Mouse (Mus musculus) MEL (cell line): ENCODE measurements at regions not wholly inside any gene's neighbourhood (a gene's known extent, or its start where the extent isn't known, plus 50 kb on each side); places are given as distances from the start of the nearest gene placed in this dataset.

Experiments used
- DNase-seq: peaks from one replicate; pipeline ENCODE4 v3.0.0; 2011; ENCODE audit warnings: low read depth, low spot score
- H3K27ac ChIP-seq: 2 replicates; pipeline ENCODE4 v1.5.1; 2012; ENCODE audit warnings: low read depth, mild to moderate bottlenecking, control low read depth, low read length, moderate library complexity; ENCODE audit not compliant: control insufficient read depth
- H3K27me3 ChIP-seq, 2 experiments: fragments of 150-350 bp in 1 of 2; sonication (generic) in 1 of 2; 2 replicates each; pipeline ENCODE4 v1.6.1; 2012; ENCODE audit warnings: low read length in 2 of 2, mild to moderate bottlenecking in 2 of 2, improper control_type of control experiment in 1 of 2, moderate library complexity in 1 of 2; ENCODE audit not compliant: insufficient read depth in 2 of 2, control insufficient read depth in 1 of 2
- H3K36me3 ChIP-seq, 2 experiments: 2 replicates each; pipeline ENCODE4 v1.6.1; 2012 to 2014; ENCODE audit warnings: low read length in 2 of 2, improper control_type of control experiment in 1 of 2, inconsistent platforms in 1 of 2, mild to moderate bottlenecking in 1 of 2; ENCODE audit not compliant: insufficient read depth in 2 of 2, control insufficient read depth in 1 of 2
- H3K4me1 ChIP-seq, 2 experiments: fragments of 150-350 bp in 1 of 2; sonication (generic) in 1 of 2; 2 replicates each; pipeline ENCODE4 v1.6.1; 2012; ENCODE audit warnings: low read length in 2 of 2, improper control_type of control experiment in 1 of 2, mild to moderate bottlenecking in 1 of 2; ENCODE audit not compliant: insufficient read depth in 2 of 2, control insufficient read depth in 1 of 2
- H3K4me3 ChIP-seq, 2 experiments: fragments of 150-350 bp in 1 of 2; sonication (generic) in 1 of 2; 2 replicates each; pipeline ENCODE4 v1.5.1; 2012; ENCODE audit warnings: low read depth in 2 of 2, low read length in 2 of 2, mild to moderate bottlenecking in 2 of 2, moderate library complexity in 2 of 2, control low read depth in 1 of 2, improper control_type of control experiment in 1 of 2; ENCODE audit not compliant: control insufficient read depth in 1 of 2, insufficient read depth in 1 of 2
- H3K79me2 ChIP-seq: 2 replicates; pipeline ENCODE4 v1.6.1; 2012; ENCODE audit warnings: mild to moderate bottlenecking, low read length, moderate library complexity; ENCODE audit not compliant: control insufficient read depth, poor library complexity, insufficient read depth
- H3K9ac ChIP-seq: 2 replicates; pipeline ENCODE4 v1.6.1; 2012; ENCODE audit warnings: low read depth, mild to moderate bottlenecking, control low read depth, low read length, moderate library complexity; ENCODE audit not compliant: control insufficient read depth, poor library complexity, severe bottlenecking
- H3K9me3 ChIP-seq: fragments of 150-350 bp; sonication (generic); replicated peaks from 2 replicates; pipeline ENCODE4 v1.6.1; 2012; ENCODE audit warnings: mild to moderate bottlenecking, low read length, improper control_type of control experiment, moderate library complexity; ENCODE audit not compliant: insufficient read depth
- BHLHE40 ChIP-seq: IDR thresholded peaks from 2 replicates; pipeline ENCODE4 v1.6.1; 2012; ENCODE audit warnings: low read depth, mild to moderate bottlenecking, inconsistent platforms, low read length, improper control_type of control experiment, borderline replicate concordance
- E2F4 ChIP-seq: IDR thresholded peaks from 2 replicates; pipeline ENCODE4 v1.6.1; 2011; ENCODE audit warnings: low read depth, low read length, improper control_type of control experiment, borderline replicate concordance
- ELF1 ChIP-seq: IDR thresholded peaks from 2 replicates; pipeline ENCODE4 v1.6.1; 2014; ENCODE audit warnings: low read depth, mild to moderate bottlenecking, inconsistent platforms, low read length, improper control_type of control experiment, moderate library complexity
- GABPA ChIP-seq: IDR thresholded peaks from 2 replicates; pipeline ENCODE4 v1.6.1; 2012; ENCODE audit warnings: low read depth, mild to moderate bottlenecking, inconsistent platforms, low read length, improper control_type of control experiment, moderate library complexity
- GATA1 ChIP-seq: IDR thresholded peaks from 2 replicates; pipeline ENCODE4 v1.6.1; 2011; ENCODE audit warnings: low read depth, low read length, improper control_type of control experiment
- HCFC1 ChIP-seq: IDR thresholded peaks from 2 replicates; pipeline ENCODE4 v1.6.1; 2012; ENCODE audit warnings: low read depth, mild to moderate bottlenecking, inconsistent platforms, low read length, improper control_type of control experiment, moderate library complexity
- JUND ChIP-seq: IDR thresholded peaks from 2 replicates; pipeline ENCODE4 v1.6.1; 2011; ENCODE audit warnings: low read depth, mild to moderate bottlenecking, improper control_type of control experiment, low read length
- MAFK ChIP-seq: IDR thresholded peaks from 2 replicates; pipeline ENCODE4 v1.6.1; 2011; ENCODE audit warnings: low read depth, mild to moderate bottlenecking, low read length, improper control_type of control experiment, borderline replicate concordance
- MAZ ChIP-seq: IDR thresholded peaks from 2 replicates; pipeline ENCODE4 v1.6.1; 2012; ENCODE audit warnings: low read depth, mild to moderate bottlenecking, inconsistent platforms, low read length, improper control_type of control experiment
- MXI1 ChIP-seq: IDR thresholded peaks from 2 replicates; pipeline ENCODE4 v1.6.1; 2011; ENCODE audit warnings: mild to moderate bottlenecking, low read depth, low read length, improper control_type of control experiment
- MYC ChIP-seq: IDR thresholded peaks from 2 replicates; pipeline ENCODE4 v1.6.1; 2011; ENCODE audit warnings: low read depth, mild to moderate bottlenecking, low read length, improper control_type of control experiment, moderate library complexity
- NELFE ChIP-seq: IDR thresholded peaks from 2 replicates; pipeline ENCODE4 v1.6.1; 2011; ENCODE audit warnings: low read depth, low read length, improper control_type of control experiment
- POLR2AphosphoS5 ChIP-seq: IDR thresholded peaks from 2 replicates; pipeline ENCODE4 v1.6.1; 2012; ENCODE audit warnings: low read depth, borderline replicate concordance, mild to moderate bottlenecking, inconsistent platforms, low read length, moderate library complexity, mixed read lengths
- RAD21 ChIP-seq: IDR thresholded peaks from 2 replicates; pipeline ENCODE4 v1.6.1; 2011; ENCODE audit warnings: mild to moderate bottlenecking, low read depth, low read length, improper control_type of control experiment
- TBP ChIP-seq: IDR thresholded peaks from 2 replicates; pipeline ENCODE4 v1.8.0; 2011; ENCODE audit warnings: low read depth, low read length, improper control_type of control experiment
- UBTF ChIP-seq: IDR thresholded peaks from 2 replicates; pipeline ENCODE4 v1.6.1; 2012; ENCODE audit warnings: low read depth, mild to moderate bottlenecking, inconsistent platforms, low read length, improper control_type of control experiment, moderate library complexity, borderline replicate concordance; ENCODE audit not compliant: insufficient read depth
- ZKSCAN1 ChIP-seq: IDR thresholded peaks from 2 replicates; pipeline ENCODE4 v1.6.1; 2012; ENCODE audit warnings: low read depth, mild to moderate bottlenecking, inconsistent platforms, low read length, improper control_type of control experiment, moderate library complexity
- ZMIZ1 ChIP-seq: IDR thresholded peaks from 2 replicates; pipeline ENCODE4 v1.6.1; 2012; ENCODE audit warnings: low read depth, mild to moderate bottlenecking, inconsistent platforms, low read length, improper control_type of control experiment, moderate library complexity

GRCm38 (mm10) chr19:15203039-15203438 is 605.2 kb upstream of the Tle4 start:
- Histone ChIP-seq H3K27me3 (no peaks in the 10 kb centered on the region), H3K9me3 (no peaks in the 10 kb centered on the region), H3K36me3 (no peaks in the 10 kb centered on the region), H3K4me3 (no peak overlapping the region)
- no peak for DNase-seq
- TF ChIP-seq BHLHE40 (no peak), JUND (no peak), MAFK (no peak), ELF1 (no peak), NELFE (no peak), ZKSCAN1 (no peak), GATA1 (no peak), ZMIZ1 (no peak), HCFC1 (no peak), RAD21 (no peak)
- TF ChIP-seq, all 39 proteins: peak for 0
- H3K79me2 ChIP-seq = no peaks in the 10 kb centered on the region
- no peaks in the 10 kb centered on the region for H3K4me1 ChIP-seq
- H3K27ac ChIP-seq = no peak overlapping the region
- H3K9ac ChIP-seq = no peak overlapping the region

GRCm38 (mm10) chr19:15201262-15201661 is 603.4 kb upstream of the Tle4 start:
- H3K36me3 ChIP-seq = no peaks in the 10 kb centered on the region
- H3K9me3 ChIP-seq = no peaks in the 10 kb centered on the region
- no peaks in the 10 kb centered on the region for H3K4me1 ChIP-seq
- no peak overlapping the region for H3K27ac ChIP-seq
- no peak for DNase-seq
- no peaks in the 10 kb centered on the region for H3K79me2 ChIP-seq
- TF ChIP-seq E2F4 = no peak
- TF ChIP-seq MAZ = no peak
- TF ChIP-seq POLR2AphosphoS5 = no peak
- TF ChIP-seq TBP = no peak
- no peak for TF ChIP-seq GABPA
- no peak for TF ChIP-seq MYC
- TF ChIP-seq, all 39 proteins: peak for 0
- no peak overlapping the region for H3K4me3 ChIP-seq
- no peak overlapping the region for H3K9ac ChIP-seq
- H3K27me3 ChIP-seq = no peaks in the 10 kb centered on the region

GRCm38 (mm10) chr19:15200792-15201191 is 602.9 kb upstream of the Tle4 start:
- H3K27ac ChIP-seq = no peak overlapping the region
- no peaks in the 10 kb centered on the region for H3K79me2 ChIP-seq
- H3K27me3 ChIP-seq = no peaks in the 10 kb centered on the region
- no peak for DNase-seq
- no peaks in the 10 kb centered on the region for H3K36me3 ChIP-seq
- no peak overlapping the region for H3K9ac ChIP-seq
- H3K4me1 ChIP-seq = no peaks in the 10 kb centered on the region
- no peak overlapping the region for H3K4me3 ChIP-seq
- no peaks in the 10 kb centered on the region for H3K9me3 ChIP-seq
- TF ChIP-seq UBTF = no peak
- TF ChIP-seq MXI1 = no peak
- no peak for TF ChIP-seq TBP
